Mouse (Mus musculus): ENCODE results near the gene Pde4d.

Gene Pde4d

GRCm38 (mm10) chr13:108824638-108825310 lies 375.0 kb downstream of the Pde4d start:
- DNase-seq (ENCODE audit: low spot score) = no peak

DNA sequence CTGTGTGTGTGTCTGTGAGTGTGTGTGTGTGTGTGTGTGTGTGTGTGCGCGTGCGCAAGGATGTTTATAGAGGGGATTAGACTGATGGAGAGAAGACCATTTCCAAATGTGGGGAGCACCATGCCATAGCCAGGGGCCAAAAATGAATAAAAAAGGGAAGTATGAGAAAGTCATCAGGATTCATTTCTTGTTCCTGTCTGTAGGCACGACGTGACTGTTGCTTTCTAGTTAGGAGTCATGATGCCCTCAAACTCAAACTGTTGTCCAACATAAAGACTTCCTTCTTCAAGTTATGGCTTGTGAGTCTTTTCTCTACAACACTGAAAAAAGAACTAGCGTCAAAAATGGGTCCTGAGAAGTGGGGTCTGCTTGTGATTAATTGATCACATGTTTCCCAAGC lies 375.8 kb downstream of the Pde4d start:
- no peak for DNase-seq (ENCODE audit: low spot score)

DNA sequence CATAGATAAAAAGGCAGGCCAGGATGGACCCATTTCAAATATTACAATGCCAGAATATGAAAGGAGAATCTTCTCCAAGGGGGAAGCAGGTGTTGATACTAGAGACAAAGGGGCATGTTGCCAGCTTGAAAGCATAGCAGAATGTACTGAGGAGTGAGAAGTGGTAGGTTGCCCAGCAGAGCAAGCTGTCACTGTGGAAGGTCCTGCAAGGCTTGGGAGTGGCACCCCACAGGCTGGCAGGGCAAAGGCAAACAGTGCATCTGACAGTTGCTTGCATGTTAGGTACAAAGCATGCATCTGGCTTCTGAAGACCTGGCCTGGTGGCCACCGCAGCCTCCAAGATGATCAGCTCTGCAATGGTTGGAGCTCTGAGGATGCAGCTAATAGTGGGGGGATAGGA lies 384.4 kb downstream of the Pde4d start:
- DNase-seq (ENCODE audit: low spot score) = no peak

DNA sequence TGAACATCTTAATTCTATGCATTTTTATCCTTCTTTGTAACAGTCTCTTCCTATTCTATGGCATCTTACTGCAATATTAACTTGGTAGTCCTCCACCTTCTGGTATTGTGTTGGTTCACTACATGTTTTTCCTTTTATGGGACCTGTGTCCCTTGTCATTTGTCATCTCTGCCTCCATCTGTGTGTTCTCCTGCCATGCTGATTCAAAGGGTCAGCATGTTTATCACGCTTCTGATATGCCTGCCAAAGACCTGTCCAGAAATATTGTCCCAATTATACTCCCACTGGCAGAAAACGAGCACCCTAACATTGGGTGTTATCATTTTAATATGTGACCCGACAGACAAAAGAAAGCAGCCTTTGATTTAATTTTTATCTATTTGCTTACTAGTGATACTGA lies 386.6 kb downstream of the Pde4d start:
- no peak for DNase-seq (ENCODE audit: low spot score)

DNA sequence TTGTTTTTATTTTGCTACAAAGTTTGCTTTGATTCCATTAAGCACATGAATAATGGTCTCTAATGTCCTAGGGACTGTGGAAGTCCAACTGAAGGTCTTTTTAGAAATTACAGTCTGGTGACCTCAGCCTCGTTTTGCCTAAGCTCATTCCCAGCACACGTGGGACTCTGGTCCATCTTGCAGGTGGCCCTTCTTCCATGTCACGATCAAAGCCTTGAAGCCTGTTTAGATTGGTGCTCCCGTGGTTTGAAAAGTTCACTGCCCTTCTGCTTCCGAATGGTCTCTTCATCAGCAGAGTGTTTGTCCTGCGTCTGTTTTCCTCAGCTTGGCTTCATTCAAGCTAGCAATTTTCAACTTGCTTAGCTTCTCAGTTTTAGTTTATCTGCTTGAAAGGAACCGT lies 389.4 kb downstream of the Pde4d start:
- no peak for DNase-seq (ENCODE audit: low spot score)

- no peak for DNase-seq (ENCODE audit: low spot score)
Observed at GRCm38 (mm10) chr13:108854090-108854489, 404.3 kb downstream of the Pde4d start.

DNA sequence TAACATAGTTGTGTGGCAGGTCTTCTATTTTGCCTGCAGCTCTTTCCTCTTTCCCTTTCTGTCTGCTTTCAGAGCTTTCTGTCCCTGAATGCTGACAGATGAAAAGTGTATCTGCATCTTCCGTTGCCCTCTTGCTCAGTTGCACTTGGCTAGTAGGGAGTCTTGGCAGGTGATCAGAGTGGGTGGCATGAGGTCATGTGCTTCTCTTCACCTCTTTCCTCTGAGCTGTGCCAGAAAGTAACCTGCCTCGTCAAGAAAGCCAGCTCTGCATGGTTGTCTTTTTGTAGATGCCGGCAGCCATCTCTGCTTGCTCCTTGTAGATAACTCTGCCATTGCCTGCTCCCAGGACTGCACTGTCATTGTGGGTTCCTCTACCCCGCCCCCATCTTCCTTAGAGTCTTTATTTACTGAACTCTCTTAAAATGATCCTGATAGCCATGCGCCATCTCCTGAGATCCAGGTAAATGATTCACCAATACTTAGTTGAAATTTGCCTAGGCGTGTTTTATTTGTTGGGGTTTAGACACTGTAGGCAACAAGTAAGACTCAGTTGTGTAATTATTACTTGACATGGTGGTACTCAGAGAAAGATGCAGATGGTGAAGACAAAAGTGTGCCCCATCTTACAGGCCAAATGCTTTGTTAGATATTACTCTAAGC lies 407.2 kb downstream of the Pde4d start:
- DNase-seq (ENCODE audit: low spot score) = no peak

GRCm38 (mm10) chr13:108859336-108859735 lies 409.6 kb downstream of the Pde4d start:
- no peak for DNase-seq (ENCODE audit: low spot score)

DNA sequence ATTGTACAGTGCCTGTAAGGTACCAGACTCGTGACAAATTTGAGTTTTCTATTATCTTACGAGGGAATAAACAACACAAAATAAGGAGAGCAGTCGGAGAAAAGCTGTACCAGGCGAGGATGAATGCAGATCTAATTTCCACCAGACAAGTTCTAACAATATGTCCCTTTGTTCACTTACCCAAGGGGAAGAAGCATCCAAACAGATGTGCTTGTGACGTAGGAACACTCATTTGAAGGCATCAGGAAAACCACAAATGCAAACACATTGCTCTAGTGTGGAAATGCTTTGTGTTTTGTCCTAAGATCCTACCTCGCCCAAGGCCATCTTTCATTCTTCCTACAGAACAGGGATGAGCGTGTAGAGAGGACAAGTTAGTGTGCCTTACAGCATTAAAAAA lies 411.0 kb downstream of the Pde4d start:
- no peak for DNase-seq (ENCODE audit: low spot score)

GRCm38 (mm10) chr13:108861707-108862106 lies 412.0 kb downstream of the Pde4d start:
- DNase-seq (ENCODE audit: low spot score) = no peak

- no peak for DNase-seq (ENCODE audit: low spot score)
Observed at GRCm38 (mm10) chr13:108862173-108862572, 412.4 kb downstream of the Pde4d start.

DNA sequence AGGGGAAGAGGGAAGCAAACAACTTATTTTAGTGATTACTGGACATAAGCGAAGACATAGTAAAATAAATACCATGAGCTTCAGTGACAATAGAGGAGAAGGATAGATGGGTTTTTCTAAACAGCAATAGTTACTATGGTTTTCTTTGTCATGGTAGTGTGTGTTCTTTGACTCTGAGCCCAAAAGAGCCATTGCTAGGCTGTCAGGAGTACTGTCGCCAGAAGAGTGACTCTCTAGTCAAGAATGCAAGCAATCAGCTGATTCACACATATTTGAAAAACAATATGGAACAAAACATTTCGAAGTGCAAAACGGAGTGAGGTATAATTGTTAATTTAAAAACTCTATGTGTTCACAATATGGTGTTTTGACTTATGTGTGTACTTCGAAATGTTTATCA lies 450.4 kb downstream of the Pde4d start:
- no peak for DNase-seq (ENCODE audit: low spot score)

GRCm38 (mm10) chr13:108905121-108905520 lies 455.4 kb downstream of the Pde4d start:
- no peak for DNase-seq (ENCODE audit: low spot score)

DNA sequence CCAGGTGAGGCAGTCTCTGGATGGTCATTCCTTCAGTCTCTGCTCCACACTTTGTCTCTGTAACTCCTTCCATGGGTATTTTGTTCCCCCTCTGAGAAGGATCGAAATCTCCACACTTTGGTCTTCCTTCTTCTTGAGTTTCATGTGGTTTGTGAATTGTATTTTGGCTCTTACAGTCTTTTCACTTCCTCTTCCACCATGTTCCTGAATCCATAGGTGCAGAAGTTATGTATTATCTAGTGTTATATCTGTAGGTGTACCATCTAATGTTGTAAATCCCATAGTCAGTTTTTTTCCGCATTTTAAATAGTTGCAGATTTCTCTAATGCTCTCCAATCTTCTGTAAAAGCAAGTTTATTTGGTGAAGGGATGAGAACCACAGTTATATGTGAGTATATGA lies 459.4 kb downstream of the Pde4d start:
- no peak for DNase-seq (ENCODE audit: low spot score)

- DNase-seq (ENCODE audit: low spot score) = no peak
Observed at GRCm38 (mm10) chr13:108914626-108915025, 464.9 kb downstream of the Pde4d start.

DNA sequence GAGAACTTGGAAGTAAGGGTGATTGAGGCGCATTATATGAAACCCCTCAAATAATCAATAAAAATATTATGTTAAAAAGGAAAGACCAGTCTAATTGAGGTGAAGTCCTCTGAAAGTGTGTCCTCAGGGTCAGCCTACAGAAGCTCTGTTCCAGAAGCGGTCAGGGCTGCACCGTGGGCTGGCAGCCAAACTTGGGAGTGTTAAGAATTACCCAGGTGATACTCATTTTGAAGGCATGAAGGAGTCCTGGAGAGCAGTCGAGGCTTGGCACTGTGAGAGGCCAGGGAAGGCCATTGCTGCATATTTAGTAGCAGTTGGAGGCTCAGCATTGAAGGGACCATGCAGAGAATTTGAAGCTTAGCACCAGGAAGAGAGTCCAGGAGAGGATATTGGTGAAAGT lies 471.4 kb downstream of the Pde4d start:
- DNase-seq (ENCODE audit: low spot score) = no peak

DNA sequence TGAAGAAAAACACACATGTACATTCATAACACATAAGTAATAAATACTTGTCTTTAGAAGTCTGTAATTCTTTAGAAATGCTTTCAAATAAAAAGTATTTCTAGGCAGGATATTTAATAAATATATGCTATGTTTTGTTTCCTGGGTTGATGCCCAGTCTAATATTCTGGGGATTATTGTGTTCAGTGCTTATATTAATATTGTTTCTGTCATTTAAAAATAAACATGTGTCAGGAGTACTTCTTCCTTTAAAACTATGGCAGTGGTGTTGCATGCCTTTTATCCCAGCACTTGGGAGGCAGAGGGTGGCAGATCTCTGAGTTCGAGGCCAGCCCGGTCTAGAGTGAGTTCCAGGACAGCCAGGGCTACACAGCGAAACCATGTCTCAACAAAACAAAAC lies 485.1 kb downstream of the Pde4d start:
- DNase-seq (ENCODE audit: low spot score) = no peak

DNA sequence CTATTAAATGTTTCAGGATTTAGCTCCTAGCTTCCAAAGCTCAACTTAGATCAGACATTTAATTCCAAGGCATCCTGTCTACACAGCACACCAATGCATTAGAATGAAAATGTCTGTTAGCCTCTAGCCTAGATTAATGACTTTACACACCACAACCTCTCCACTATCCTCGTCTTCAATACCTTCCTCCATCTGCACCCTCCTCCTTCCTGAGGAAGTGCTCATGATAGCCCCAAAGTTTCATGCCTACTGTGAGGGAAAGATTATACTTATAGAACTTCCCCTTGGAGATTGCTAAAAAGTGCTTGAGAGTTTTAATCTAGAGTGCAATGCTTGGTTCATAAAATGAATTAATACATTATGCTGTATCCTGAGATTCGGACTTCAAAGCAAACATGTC lies 487.5 kb downstream of the Pde4d start:
- no peak for DNase-seq (ENCODE audit: low spot score)

DNA sequence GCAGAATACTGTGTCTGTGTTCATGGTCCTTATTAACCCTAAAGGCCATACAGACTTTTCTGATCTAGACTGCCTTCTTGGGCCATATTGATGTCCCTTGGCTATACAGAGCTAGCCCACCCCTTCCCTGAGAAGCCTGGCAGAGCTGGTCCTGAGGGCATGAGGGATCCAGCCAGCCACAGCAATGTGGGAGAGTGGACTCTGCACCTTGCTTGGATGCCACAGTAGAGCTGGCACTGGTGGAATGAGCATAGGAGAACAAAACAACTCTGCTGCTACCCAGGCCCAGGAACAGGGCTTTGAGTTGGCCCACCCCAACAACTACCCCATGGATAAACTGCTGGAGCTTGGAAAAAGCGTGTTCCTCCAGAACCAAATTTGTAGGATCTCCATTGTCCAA lies 503.2 kb downstream of the Pde4d start:
- DNase-seq (ENCODE audit: low spot score) = no peak

GRCm38 (mm10) chr13:108956059-108956458 lies 506.3 kb downstream of the Pde4d start:
- DNase-seq (ENCODE audit: low spot score) = no peak

DNA sequence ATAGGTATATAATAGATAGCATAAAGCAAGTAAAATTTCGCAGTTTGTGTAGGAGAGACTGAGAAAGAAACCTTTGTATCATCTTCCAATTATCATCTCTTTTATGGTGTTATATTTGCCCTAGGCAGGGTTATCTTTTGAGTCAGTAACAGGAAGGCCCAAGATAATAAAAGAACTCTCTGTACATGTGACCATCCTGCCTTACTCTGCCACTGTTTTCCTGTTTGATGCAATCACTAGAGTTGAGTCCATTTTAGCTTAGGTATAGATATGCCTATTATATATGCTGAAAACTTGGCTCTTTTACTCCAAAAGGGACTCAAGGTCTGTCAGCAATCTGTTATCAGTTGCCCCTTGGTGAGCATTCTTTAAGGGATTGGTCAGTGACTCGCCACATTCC lies 514.3 kb downstream of the Pde4d start:
- no peak for DNase-seq (ENCODE audit: low spot score)

DNA sequence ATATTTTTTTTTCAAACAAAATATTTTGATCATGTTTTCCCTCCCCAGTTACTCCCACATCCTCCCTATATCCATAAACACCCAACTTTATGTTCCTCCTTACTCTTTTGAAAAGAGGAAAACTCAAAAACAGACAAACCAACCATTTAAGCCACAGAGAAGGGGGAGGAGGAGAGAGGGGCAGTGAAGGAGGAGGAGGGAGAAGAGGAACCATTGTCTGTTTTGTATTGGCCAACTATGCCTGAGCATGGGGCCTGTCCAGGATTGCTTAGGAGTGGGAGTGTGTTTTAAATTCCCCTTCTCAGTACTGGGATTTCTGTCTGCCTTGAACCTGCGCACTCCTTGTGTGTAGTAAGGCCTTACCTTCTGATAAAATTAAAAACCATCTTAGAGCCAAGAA lies 531.4 kb downstream of the Pde4d start:
- DNase-seq (ENCODE audit: low spot score) = no peak

DNA sequence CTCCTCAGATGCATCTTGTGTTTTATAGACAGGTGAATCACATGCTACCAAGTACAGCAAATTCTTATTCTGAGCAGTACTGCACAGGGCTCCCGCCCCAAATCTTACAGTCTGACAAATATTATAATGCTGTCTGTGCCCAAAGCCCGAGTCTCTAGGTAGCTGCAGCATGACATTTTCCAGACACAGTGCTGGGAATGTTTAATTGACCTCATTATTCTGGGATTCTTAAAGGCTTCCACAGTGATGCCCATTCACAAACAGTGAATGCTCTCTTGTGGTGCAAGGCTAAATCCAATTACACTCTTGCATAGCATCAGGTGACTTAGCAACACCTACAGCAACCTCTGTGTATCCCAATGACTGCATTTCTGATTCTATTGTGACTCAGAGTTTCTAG lies 549.0 kb downstream of the Pde4d start:
- DNase-seq (ENCODE audit: low spot score) = no peak

DNA sequence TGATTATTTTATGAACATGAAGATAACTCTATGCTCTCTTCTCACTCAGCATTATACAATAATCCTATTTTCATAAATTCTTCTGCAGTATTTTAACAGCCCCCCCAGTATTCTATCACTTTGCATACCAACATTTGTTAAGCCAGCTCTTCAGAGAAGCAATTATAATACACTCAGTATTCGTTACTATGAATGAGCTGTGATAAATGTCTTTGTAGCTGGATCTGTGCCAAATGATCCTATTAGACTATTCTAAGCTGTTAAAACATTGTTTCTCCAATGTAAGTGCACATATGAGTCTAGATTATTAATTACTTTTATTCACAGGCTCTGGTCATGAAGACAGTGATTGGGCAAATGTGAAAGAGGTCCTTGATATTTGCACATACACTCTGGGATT lies 575.0 kb downstream of the Pde4d start:
- DNase-seq (ENCODE audit: low spot score) = no peak
